Mouse (Mus musculus) heart, embryonic 10.5 days (tissue): Measurements from ENCODE around the gene Fdxacb1. TPM values are rescaled to one million over a fixed set of nuclear protein-coding genes. Genes with fewer than 3 reads are reported as not detected.
A peak's percentile ranks its signal among the peaks of the same experiment; 100 is the strongest.

ENCODE experiments used
- DNase-seq: peaks from one replicate; pipeline ENCODE4 v3.0.0-alpha.2; 2017; ENCODE audit warnings: low spot score
- H3K27ac ChIP-seq: fragments of 300-500 bp; sonication (generic); 2 replicates; pipeline ENCODE4 v1.5.1; 2016; ENCODE audit warnings: mild to moderate bottlenecking
- H3K27me3 ChIP-seq: fragments of 300-500 bp; sonication (generic); 2 replicates; pipeline ENCODE4 v1.6.1; 2016; ENCODE audit warnings: mild to moderate bottlenecking; ENCODE audit not compliant: poor library complexity, insufficient read depth, severe bottlenecking
- H3K36me3 ChIP-seq: fragments of 300-500 bp; sonication (generic); 2 replicates; pipeline ENCODE4 v1.6.1; 2016; ENCODE audit warnings: mild to moderate bottlenecking, moderate library complexity
- H3K4me1 ChIP-seq: fragments of 300-500 bp; sonication (generic); 2 replicates; pipeline ENCODE4 v1.6.1; 2016; ENCODE audit warnings: mild to moderate bottlenecking
- H3K4me3 ChIP-seq: fragments of 300-500 bp; sonication (generic); 2 replicates; pipeline ENCODE4 v1.5.1; 2016; ENCODE audit warnings: mild to moderate bottlenecking, moderate library complexity
- H3K9me3 ChIP-seq: fragments of 300-500 bp; sonication (generic); 2 replicates; pipeline ENCODE4 v1.6.1; 2016; ENCODE audit warnings: mild to moderate bottlenecking, moderate library complexity
- WGBS: fragments of 180-500 bp; shearing (Covaris S2); methylation state at CpG from one replicate; pipeline ENCODE4 v1.1.7; 2016; 5-methylcytosine and 5-hydroxymethylcytosine counted together
- polyA plus RNA-seq: library from polyadenylated mRNA; unstranded; fragments of >200 nt; fragmentation: Nextera tagmentation; extraction: Ambion mirVana; gene quantifications from 2 replicates; pipeline ENCODE4 v1.2.1, GENCODE M21; 2016

The Fdxacb1 gene
- polyA plus RNA-seq, 1 experiment from 2014 or later = 10.6 TPM

GRCm38 (mm10) chr9:50795266-50795665, 27.2 kb downstream of the Fdxacb1 start:
- Histone ChIP-seq H3K27ac (no peak overlapping the region), H3K9me3 (no peaks in the 10 kb centered on the region), H3K4me3 (no peak overlapping the region), H3K36me3 (peaks cover 53% of the 10 kb centered on the region), H3K4me1 (no peaks in the 10 kb centered on the region), H3K27me3 (no peaks in the 10 kb centered on the region)
- WGBS = 90% methylated on average over 3 of the region's 3 CpGs
- DNase-seq = no peak

- Histone ChIP-seq H3K36me3 (peaks cover 52% of the 10 kb centered on the region), H3K9me3 (no peaks in the 10 kb centered on the region), H3K27me3 (no peaks in the 10 kb centered on the region), H3K27ac (no peak overlapping the region), H3K4me1 (no peaks in the 10 kb centered on the region), H3K4me3 (no peak overlapping the region)
- no peak for DNase-seq
- WGBS = 85% methylated on average over 8 of the region's 8 CpGs
Observed at GRCm38 (mm10) chr9:50796776-50797175, 28.7 kb downstream of the Fdxacb1 start.

- Histone ChIP-seq H3K27me3 (no peaks in the 10 kb centered on the region), H3K36me3 (peaks cover 50% of the 10 kb centered on the region), H3K9me3 (no peaks in the 10 kb centered on the region), H3K27ac (no peak overlapping the region), H3K4me3 (no peak overlapping the region), H3K4me1 (no peaks in the 10 kb centered on the region)
- DNase-seq = no peak
- 89% methylated on average over 7 of the region's 7 CpGs for WGBS
Observed at GRCm38 (mm10) chr9:50797641-50798040, 29.6 kb downstream of the Fdxacb1 start.

GRCm38 (mm10) chr9:50798368-50798767, 30.3 kb downstream of the Fdxacb1 start:
- no peak overlapping the region for H3K4me3 ChIP-seq
- no peaks in the 10 kb centered on the region for H3K9me3 ChIP-seq
- H3K27ac ChIP-seq = no peak overlapping the region
- no peaks in the 10 kb centered on the region for H3K4me1 ChIP-seq
- no peaks in the 10 kb centered on the region for H3K27me3 ChIP-seq
- H3K36me3 ChIP-seq = peaks cover 55% of the 10 kb centered on the region
- WGBS = 82% methylated on average over 5 of the region's 5 CpGs
- DNase-seq = no peak

- DNase-seq = no peak
- H3K36me3 ChIP-seq = peaks cover 66% of the 10 kb centered on the region
- 64% methylated on average over 2 of the region's 2 CpGs for WGBS
- H3K27me3 ChIP-seq = no peaks in the 10 kb centered on the region
- no peak overlapping the region for H3K27ac ChIP-seq
- H3K4me3 ChIP-seq = no peak overlapping the region
- H3K4me1 ChIP-seq = no peaks in the 10 kb centered on the region
- H3K9me3 ChIP-seq = no peaks in the 10 kb centered on the region
Observed at GRCm38 (mm10) chr9:50800985-50801384, 32.9 kb downstream of the Fdxacb1 start.

- Histone ChIP-seq H3K9me3 (no peaks in the 10 kb centered on the region), H3K36me3 (peaks cover 76% of the 10 kb centered on the region), H3K27ac (peak overlapping the region; percentile 8; the same call in 1 of the 2 replicates), H3K27me3 (no peaks in the 10 kb centered on the region), H3K4me3 (no peak overlapping the region), H3K4me1 (no peaks in the 10 kb centered on the region)
- 80% methylated on average over 7 of the region's 7 CpGs for WGBS
- DNase-seq = peak; percentile 92
Observed at GRCm38 (mm10) chr9:50803055-50803671, 35.1 kb downstream of the Fdxacb1 start.

- no peak for DNase-seq
- Histone ChIP-seq H3K27ac (no peak overlapping the region), H3K4me3 (no peak overlapping the region), H3K36me3 (peaks cover 64% of the 10 kb centered on the region), H3K9me3 (no peaks in the 10 kb centered on the region), H3K4me1 (peaks cover 5% of the 10 kb centered on the region; the same call in 1 of the 2 replicates), H3K27me3 (no peaks in the 10 kb centered on the region)
- WGBS = 81% methylated on average over 6 of the region's 6 CpGs
Observed at GRCm38 (mm10) chr9:50808471-50808870, 40.4 kb downstream of the Fdxacb1 start.

- no peaks in the 10 kb centered on the region for H3K27me3 ChIP-seq
- 93% methylated on average over 13 of the region's 13 CpGs for WGBS
- H3K4me1 ChIP-seq = peaks cover 5% of the 10 kb centered on the region; the same call in 1 of the 2 replicates
- DNase-seq = no peak
- H3K27ac ChIP-seq = no peak overlapping the region
- H3K36me3 ChIP-seq = peaks cover 64% of the 10 kb centered on the region
- no peaks in the 10 kb centered on the region for H3K9me3 ChIP-seq
- H3K4me3 ChIP-seq = no peak overlapping the region
Observed at GRCm38 (mm10) chr9:50809146-50809545, 41.1 kb downstream of the Fdxacb1 start.

GRCm38 (mm10) chr9:50811187-50811586, 43.2 kb downstream of the Fdxacb1 start:
- Histone ChIP-seq H3K27ac (no peak overlapping the region; the same call in 1 of the 2 replicates), H3K9me3 (no peaks in the 10 kb centered on the region), H3K27me3 (no peaks in the 10 kb centered on the region), H3K36me3 (peaks cover 61% of the 10 kb centered on the region), H3K4me3 (no peak overlapping the region), H3K4me1 (peaks cover 5% of the 10 kb centered on the region; the same call in 1 of the 2 replicates)
- no peak for DNase-seq
- 59% methylated on average over 7 of the region's 7 CpGs for WGBS

- DNase-seq = no peak
- Histone ChIP-seq H3K4me1 (peaks cover 5% of the 10 kb centered on the region; the same call in 1 of the 2 replicates), H3K9me3 (no peaks in the 10 kb centered on the region), H3K36me3 (peaks cover 61% of the 10 kb centered on the region), H3K27ac (no peak overlapping the region; the same call in 1 of the 2 replicates), H3K4me3 (no peak overlapping the region), H3K27me3 (no peaks in the 10 kb centered on the region)
- WGBS = 73% methylated on average over 2 of the region's 2 CpGs
Observed at GRCm38 (mm10) chr9:50811746-50812145, 43.7 kb downstream of the Fdxacb1 start.

- no peak overlapping the region for H3K4me3 ChIP-seq
- no peak for DNase-seq
- peaks cover 56% of the 10 kb centered on the region for H3K36me3 ChIP-seq
- H3K4me1 ChIP-seq = peaks cover 5% of the 10 kb centered on the region; the same call in 1 of the 2 replicates
- no peak overlapping the region for H3K27ac ChIP-seq
- H3K27me3 ChIP-seq = no peaks in the 10 kb centered on the region
- 91% methylated on average over 5 of the region's 5 CpGs for WGBS
- no peaks in the 10 kb centered on the region for H3K9me3 ChIP-seq
Observed at GRCm38 (mm10) chr9:50813796-50814195, 45.8 kb downstream of the Fdxacb1 start.

GRCm38 (mm10) chr9:50815666-50816065, 47.6 kb downstream of the Fdxacb1 start:
- Histone ChIP-seq H3K27me3 (no peaks in the 10 kb centered on the region), H3K27ac (no peak overlapping the region), H3K36me3 (peaks cover 48% of the 10 kb centered on the region), H3K9me3 (no peaks in the 10 kb centered on the region), H3K4me1 (peaks cover 5% of the 10 kb centered on the region; the same call in 1 of the 2 replicates), H3K4me3 (no peak overlapping the region)
- WGBS = 92% methylated on average over 4 of the region's 4 CpGs
- DNase-seq = no peak

- 90% methylated on average over 1 of the region's 1 CpGs for WGBS
- H3K36me3 ChIP-seq = peaks cover 48% of the 10 kb centered on the region
Observed at GRCm38 (mm10) chr9:50816512-50816911, 48.5 kb downstream of the Fdxacb1 start.

GRCm38 (mm10) chr9:50818050-50818449, 50.0 kb downstream of the Fdxacb1 start:
- H3K36me3 ChIP-seq = peaks cover 57% of the 10 kb centered on the region
- WGBS = 87% methylated on average over 6 of the region's 6 CpGs
- no peak overlapping the region for H3K27ac ChIP-seq
- H3K27me3 ChIP-seq = no peaks in the 10 kb centered on the region
- H3K4me1 ChIP-seq = no peaks in the 10 kb centered on the region
- DNase-seq = no peak
- H3K4me3 ChIP-seq = no peak overlapping the region
- H3K9me3 ChIP-seq = no peaks in the 10 kb centered on the region

More at GRCm38 (mm10) chr9:50816512-50816911, 48.5 kb downstream of the Fdxacb1 start:
- no peaks in the 10 kb centered on the region for H3K27me3 ChIP-seq
- H3K9me3 ChIP-seq = no peaks in the 10 kb centered on the region
- no peak for DNase-seq
- no peaks in the 10 kb centered on the region for H3K4me1 ChIP-seq
- H3K27ac ChIP-seq = no peak overlapping the region
- no peak overlapping the region for H3K4me3 ChIP-seq
